Mouse (Mus musculus) ES-E14 (cell line): ENCODE results near the gene Hist1h3f. TPM values are rescaled to one million over a fixed set of nuclear protein-coding genes. Genes with fewer than 3 reads are reported as not detected.

ENCODE experiments used
- DNase-seq: peaks from one replicate; pipeline ENCODE4 v3.0.0-alpha.2; 2013; ENCODE audit warnings: low read depth, low spot score
- H3K27ac ChIP-seq: 2 replicates; pipeline ENCODE4 v1.5.1; 2012; ENCODE audit warnings: low read depth, mild to moderate bottlenecking, low read length, moderate library complexity, mixed read lengths; ENCODE audit not compliant: poor library complexity, insufficient read depth, severe bottlenecking
- H3K36me3 ChIP-seq: 2 replicates; pipeline ENCODE4 v1.6.1; 2012; ENCODE audit warnings: mild to moderate bottlenecking, low read length, moderate library complexity, mixed read lengths; ENCODE audit not compliant: control insufficient read depth, poor library complexity, insufficient read depth, severe bottlenecking
- H3K4me1 ChIP-seq, 2 experiments: fragments of 150-350 bp in 1 of 2; sonication (generic) in 1 of 2; 2 replicates each; pipeline ENCODE4 v1.6.1; 2012; ENCODE audit warnings: low read length in 2 of 2, mild to moderate bottlenecking in 1 of 2, mixed read lengths in 1 of 2; ENCODE audit not compliant: control insufficient read depth in 2 of 2, insufficient read depth in 2 of 2, poor library complexity in 1 of 2
- H3K4me3 ChIP-seq, 2 experiments: fragments of 150-350 bp in 1 of 2; sonication (generic) in 1 of 2; 2 replicates each; pipeline ENCODE4 v1.5.1; 2012; ENCODE audit warnings: low read length in 2 of 2, low read depth in 1 of 2, mild to moderate bottlenecking in 1 of 2, mixed read lengths in 1 of 2; ENCODE audit not compliant: insufficient read depth in 1 of 2, poor library complexity in 1 of 2, severe bottlenecking in 1 of 2
- H3K9ac ChIP-seq: 2 replicates; pipeline ENCODE4 v1.6.1; 2012; ENCODE audit warnings: low read depth, mild to moderate bottlenecking, low read length, mixed read lengths; ENCODE audit not compliant: poor library complexity, insufficient read depth, severe bottlenecking
- H3K9me3 ChIP-seq: fragments of 150-350 bp; sonication (generic); 2 replicates; pipeline ENCODE4 v1.6.1; 2012; ENCODE audit warnings: low read depth, mild to moderate bottlenecking, low read length; ENCODE audit not compliant: control insufficient read depth, insufficient read depth
- CHD2 ChIP-seq: IDR thresholded peaks from 2 replicates; pipeline ENCODE4 v1.6.1; 2014; ENCODE audit warnings: mild to moderate bottlenecking, low read depth, low read length, inconsistent platforms
- HCFC1 ChIP-seq: IDR thresholded peaks from 2 replicates; pipeline ENCODE4 v1.6.1; 2012; ENCODE audit warnings: low read length, inconsistent platforms, borderline replicate concordance; ENCODE audit not compliant: insufficient read depth
- MAFK ChIP-seq: IDR thresholded peaks from 2 replicates; pipeline ENCODE4 v1.6.1; 2014; ENCODE audit warnings: mild to moderate bottlenecking, low read depth, low read length, inconsistent platforms; ENCODE audit not compliant: insufficient read depth
- ZC3H11A ChIP-seq: IDR thresholded peaks from 2 replicates; pipeline ENCODE4 v1.6.1; 2012; ENCODE audit warnings: low read depth, mild to moderate bottlenecking, inconsistent platforms, low read length, borderline replicate concordance
- ZNF384 ChIP-seq: IDR thresholded peaks from 2 replicates; pipeline ENCODE4 v1.6.1; 2012; ENCODE audit warnings: low read depth, low read length, inconsistent platforms
- in situ Hi-C, 2 experiments: fragments of 600-800 bp; cut with MboI; formaldehyde crosslinking; loops; one replicate each; pipeline ENCODE4 v1.15.1; 2025; ENCODE audit warnings: low sequenced_read_pairs in 2 of 2, inconsistent platforms in 1 of 2; ENCODE audit not compliant: unreplicated experiment in 2 of 2
- total RNA-seq: library from RNA; depleted of rRNA; stranded (reverse); fragments of 300-350 nt; gene quantifications from 2 replicates; pipeline ENCODE4 v1.2.3, GENCODE M21; 2012; rRNA removed

Hist1h3f gene
- total RNA-seq: 245 and 289 TPM in 2 replicates

- in situ Hi-C loops: loop anchor here in 1 of 2 experiments (25.0 kb wide), 1 partner anchor 1507 kb away; the partner anchor contains the start of genes Hist1h2ag, Hist1h2ah, Hist1h2bj and Hist1h2bk
- no peaks in the 10 kb centered on the region for H3K36me3 ChIP-seq
- peak within 1 kb of the TSS; percentile 75 for H3K9ac ChIP-seq
- peak within 1 kb of the TSS; percentile 86 for H3K27ac ChIP-seq
- no peaks in the 10 kb centered on the region; a peak in 1 of 4 replicates for H3K4me1 ChIP-seq
- no peak for TF ChIP-seq ZNF384
- no peak for TF ChIP-seq MAFK
- no peak for TF ChIP-seq ZC3H11A
- peak; percentile 91 for TF ChIP-seq CHD2
- TF ChIP-seq HCFC1: peak; percentile 49; the same call in 1 of the 2 replicates
- H3K9me3 ChIP-seq: no peaks in the 10 kb centered on the region
- peak; percentile 90 for DNase-seq
- peak within 1 kb of the TSS; percentile 70 to 73 for H3K4me3 ChIP-seq
Observed at GRCm38 (mm10) chr13:23543965-23544786, at the start of gene Hist1h3f. Hist1h3f (plus strand) TSS chr13:23544052.

- no peak for DNase-seq
- in situ Hi-C loops: no loop called here
- no peak overlapping the region for H3K4me3 ChIP-seq
- peaks cover 11 to 13% of the 10 kb centered on the region in 2 experiments; a peak in 3 of 4 replicates for H3K4me1 ChIP-seq
- no peaks in the 10 kb centered on the region for H3K36me3 ChIP-seq
- no peaks in the 10 kb centered on the region for H3K9me3 ChIP-seq
- H3K27ac ChIP-seq: no peak overlapping the region
- no peak overlapping the region; the same call in 1 of the 2 replicates for H3K9ac ChIP-seq
- no peak for TF ChIP-seq ZC3H11A
- no peak for TF ChIP-seq CHD2
- no peak for TF ChIP-seq ZNF384
- no peak for TF ChIP-seq HCFC1
- no peak for TF ChIP-seq MAFK
Observed at GRCm38 (mm10) chr13:23495526-23495925, 48.3 kb upstream of the Hist1h3f start.

GRCm38 (mm10) chr13:23497656-23498321, 46.1 kb upstream of the Hist1h3f start:
- H3K9ac ChIP-seq: peak overlapping the region; percentile 44; the same call in 1 of the 2 replicates
- H3K4me1 ChIP-seq: peaks cover 0 to 11% of the 10 kb centered on the region in 2 experiments; a peak in 2 of 4 replicates
- no peak for TF ChIP-seq ZNF384
- peak; percentile 66; the same call in 1 of the 2 replicates for TF ChIP-seq MAFK
- H3K9me3 ChIP-seq: no peaks in the 10 kb centered on the region
- H3K27ac ChIP-seq: no peak overlapping the region
- H3K36me3 ChIP-seq: no peaks in the 10 kb centered on the region
- in situ Hi-C loops: no loop called here
- H3K4me3 ChIP-seq: peak overlapping the region; percentile 38 to 54
- peak; percentile 69 for DNase-seq

DNA sequence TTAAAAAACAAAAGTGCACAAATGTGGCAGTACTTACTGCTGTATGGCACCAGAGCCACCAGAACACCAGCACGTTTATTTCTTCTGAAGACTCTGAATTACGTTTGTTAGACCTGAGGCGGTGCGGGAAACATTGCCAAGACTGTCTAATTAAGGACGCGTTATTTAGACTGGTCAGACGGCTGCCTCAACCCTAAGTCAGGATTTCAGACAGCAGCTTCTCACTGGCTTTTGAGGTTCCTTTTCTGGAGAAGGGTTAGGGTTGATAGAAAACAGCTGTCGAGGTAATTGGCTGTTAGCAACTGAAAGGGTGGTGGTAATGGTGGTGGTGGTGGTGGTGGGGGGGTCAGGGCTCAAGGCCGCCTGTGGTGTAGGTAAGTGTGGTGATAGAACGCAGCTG, 45.2 kb upstream of the Hist1h3f start:
- Histone ChIP-seq H3K27ac (no peak overlapping the region), H3K4me3 (peak overlapping the region; percentile 9 to 38; a peak in 3 of 4 replicates), H3K36me3 (no peaks in the 10 kb centered on the region), H3K9me3 (no peaks in the 10 kb centered on the region), H3K4me1 (peaks cover 0 to 9% of the 10 kb centered on the region in 2 experiments; a peak in 2 of 4 replicates), H3K9ac (peak overlapping the region; percentile 48; the same call in 1 of the 2 replicates)
- DNase-seq: no peak
- TF ChIP-seq ZC3H11A (no peak), HCFC1 (no peak), CHD2 (no peak), MAFK (no peak), ZNF384 (no peak)
- in situ Hi-C loops: no loop called here
